Mouse (Mus musculus): Measurements from ENCODE around the gene H2al1j.

DNA sequence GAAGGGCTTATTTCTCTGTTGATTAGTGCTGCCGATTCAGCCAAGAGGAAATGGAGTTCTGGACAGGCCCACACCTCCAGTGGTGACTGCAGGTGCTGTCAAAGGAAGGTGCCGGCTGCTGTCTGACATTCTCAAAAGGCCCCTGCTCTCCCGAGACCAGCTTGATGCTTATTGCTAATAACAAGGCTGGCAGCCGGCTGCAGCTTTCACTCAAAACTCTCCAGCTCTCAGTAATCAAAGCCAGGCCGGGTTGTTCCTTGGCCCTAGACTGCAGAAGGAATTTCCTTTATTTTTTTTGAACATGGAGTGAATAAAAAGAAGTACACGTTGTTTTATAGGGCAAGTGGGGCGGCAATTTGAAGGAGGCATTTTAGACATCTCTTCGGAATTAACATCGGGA, 18.1 kb downstream of the H2al1j start:
- no peak for TF ChIP-seq POLR2A (IDR thresholded peaks at IDR 0.05; ENCODE audit: borderline replicate concordance, extremely low read depth, low read depth, low read length)
- TF ChIP-seq CTCF (IDR thresholded peaks at IDR 0.05; ENCODE audit: insufficient read depth, low read length), result no peak
